Mouse (Mus musculus) forebrain, postnatal 0 days (tissue): ENCODE data around the gene Hist1h3a. TPM values are rescaled to one million over a fixed set of nuclear protein-coding genes. Genes with fewer than 3 reads are reported as not detected.
"Not testable (repeated sequence)": the region's sequence is repeated elsewhere in the genome, so short reads cannot be mapped to it uniquely, and the experiment has no call there.

ENCODE experiments used
- ATAC-seq: fragments of 200-750 bp; cut with Nextera tagmentation; 2 replicates; pipeline ENCODE4 v1.8.0; 2017; ENCODE audit warnings: mild to moderate bottlenecking, moderate library complexity
- DNase-seq: peaks from one replicate; pipeline ENCODE4 v3.0.0-alpha.2; 2015
- H3K27ac ChIP-seq: fragments of 300-500 bp; sonication (generic); 2 replicates; pipeline ENCODE4 v1.5.1; 2014; ENCODE audit warnings: low read depth, mild to moderate bottlenecking, antibody characterized with exemption, low read length, moderate library complexity, mixed read lengths
- H3K27me3 ChIP-seq: fragments of 300-500 bp; sonication (generic); 2 replicates; pipeline ENCODE4 v1.6.1; 2014; ENCODE audit warnings: mild to moderate bottlenecking, low read length, mixed read lengths; ENCODE audit not compliant: insufficient read depth
- H3K36me3 ChIP-seq: fragments of 300-500 bp; sonication (generic); 2 replicates; pipeline ENCODE4 v1.6.1; 2014; ENCODE audit warnings: mild to moderate bottlenecking, moderate library complexity; ENCODE audit not compliant: insufficient read depth
- H3K4me1 ChIP-seq: fragments of 300-500 bp; sonication (generic); 2 replicates; pipeline ENCODE4 v1.6.1; 2014; ENCODE audit warnings: antibody characterized with exemption; ENCODE audit not compliant: insufficient read depth
- H3K4me2 ChIP-seq: fragments of 300-500 bp; sonication (generic); 2 replicates; pipeline ENCODE4 v1.6.1; 2014; ENCODE audit warnings: low read depth, mild to moderate bottlenecking, moderate library complexity
- H3K4me3 ChIP-seq: fragments of 300-500 bp; sonication (generic); 2 replicates; pipeline ENCODE4 v1.5.1; 2014; ENCODE audit warnings: low read depth, low read length, mixed read lengths
- H3K9ac ChIP-seq: fragments of 300-500 bp; sonication (generic); 2 replicates; pipeline ENCODE4 v1.6.1; 2014; ENCODE audit warnings: mild to moderate bottlenecking
- H3K9me3 ChIP-seq: fragments of 300-500 bp; sonication (generic); 2 replicates; pipeline ENCODE4 v1.6.1; 2016; ENCODE audit warnings: low read length
- CTCF ChIP-seq: sonication (generic); IDR thresholded peaks from 2 replicates; pipeline ENCODE4 v1.5.1; 2016; ENCODE audit warnings: antibody characterized with exemption, control low read depth, low read depth
- WGBS: fragments of 180-500 bp; shearing (Covaris S2); extraction: QIAGEN DNeasy Blood & Tissue Kit; methylation state at CpG from one replicate; pipeline ENCODE4 v1.1.7; 2014; 5-methylcytosine and 5-hydroxymethylcytosine counted together
- polyA plus RNA-seq: library from polyadenylated mRNA; unstranded; fragments of >200 nt; fragmentation: Nextera tagmentation; extraction: Ambion mirVana; gene quantifications from 2 replicates; pipeline ENCODE4 v1.2.1, GENCODE M21; 2015
- total RNA-seq: library from RNA; depleted of rRNA; stranded (reverse); fragments of >200 nt; gene quantifications from 2 replicates; pipeline ENCODE4 v1.2.3, GENCODE M21; 2014

The Hist1h3a gene
- total and polyA plus RNA-seq, 2 experiments from 2014 or later: 1.2 to 483 TPM

DNA sequence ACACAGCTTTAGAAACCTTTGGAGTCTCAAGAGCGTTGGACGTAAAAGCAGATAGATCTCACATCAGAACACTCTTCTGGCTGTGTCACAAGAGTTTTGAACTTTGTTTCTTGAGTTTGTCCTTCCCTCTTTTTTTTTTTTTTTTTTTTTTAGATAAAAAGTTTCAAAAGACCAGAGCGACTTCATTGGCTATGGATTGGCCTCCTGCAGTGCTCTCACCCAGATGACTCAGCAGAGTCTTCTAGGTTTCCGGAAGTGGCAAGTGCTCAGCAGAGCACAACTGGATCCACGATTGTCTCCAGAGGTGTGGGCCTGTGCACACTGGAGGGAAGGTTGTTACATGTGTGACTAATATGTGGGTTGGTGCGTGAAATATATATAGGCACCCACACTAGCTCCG, 16.2 kb upstream of the Hist1h3a start:
- WGBS: 96% methylated on average over 7 of the region's 7 CpGs

DNA sequence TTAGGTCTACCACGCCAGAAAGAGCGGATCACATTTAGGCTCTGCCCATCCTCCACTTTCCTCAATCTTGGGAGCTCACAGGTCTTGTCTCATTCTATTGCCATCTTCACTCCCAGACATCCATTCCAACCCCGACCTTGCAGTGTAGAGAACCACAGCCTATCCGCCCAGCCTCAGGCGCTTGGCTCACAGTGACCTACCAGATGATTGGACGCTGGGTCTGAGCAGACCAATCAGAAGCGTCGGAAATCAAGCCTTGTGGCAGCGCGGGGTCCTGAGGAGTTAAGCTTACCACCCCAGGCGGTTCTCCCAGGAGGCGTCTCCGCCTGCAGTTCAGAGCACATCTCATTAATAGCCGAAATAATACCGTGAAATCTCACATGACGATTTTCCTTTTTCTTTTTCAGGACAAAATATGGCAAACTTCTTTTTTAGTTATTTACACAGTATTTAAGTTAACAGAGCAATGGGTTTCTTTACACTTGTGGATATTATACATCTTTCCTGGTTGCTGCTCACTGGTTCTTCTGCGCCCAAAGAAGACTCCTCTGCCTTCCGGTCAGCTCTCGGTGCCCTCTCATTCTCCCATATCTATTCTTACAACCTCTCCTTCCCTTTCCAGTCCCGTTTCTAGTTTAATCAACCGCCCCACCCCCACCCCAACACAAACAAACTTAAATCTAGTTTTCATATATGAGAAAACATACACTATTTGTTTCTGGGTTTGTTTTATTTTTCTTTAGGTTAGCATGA, 10.6 kb upstream of the Hist1h3a start:
- Histone ChIP-seq H3K36me3 (no peaks in the 10 kb centered on the region), H3K27ac (no peak overlapping the region), H3K4me2 (peak overlapping the region; percentile 23), H3K4me3 (no peak overlapping the region), H3K9ac (no peak overlapping the region), H3K9me3 (no peaks in the 10 kb centered on the region), H3K27me3 (no peaks in the 10 kb centered on the region), H3K4me1 (no peaks in the 10 kb centered on the region)
- ATAC-seq (peak; percentile 93), DNase-seq (peak; percentile 46)
- no peak for TF ChIP-seq CTCF
- 28% methylated on average over 21 of the region's 21 CpGs for WGBS

More for the DNA sequence above, 16.2 kb upstream of the Hist1h3a start:
- no peaks in the 10 kb centered on the region for H3K9me3 ChIP-seq
- ATAC-seq (no peak), DNase-seq (no peak)
- no peak overlapping the region for H3K27ac ChIP-seq
- no peak overlapping the region for H3K4me3 ChIP-seq
- H3K4me2 ChIP-seq: no peak overlapping the region
- TF ChIP-seq CTCF: no peak
- H3K4me1 ChIP-seq: no peaks in the 10 kb centered on the region
- no peaks in the 10 kb centered on the region for H3K27me3 ChIP-seq
- no peak overlapping the region for H3K9ac ChIP-seq
- H3K36me3 ChIP-seq: no peaks in the 10 kb centered on the region

DNA sequence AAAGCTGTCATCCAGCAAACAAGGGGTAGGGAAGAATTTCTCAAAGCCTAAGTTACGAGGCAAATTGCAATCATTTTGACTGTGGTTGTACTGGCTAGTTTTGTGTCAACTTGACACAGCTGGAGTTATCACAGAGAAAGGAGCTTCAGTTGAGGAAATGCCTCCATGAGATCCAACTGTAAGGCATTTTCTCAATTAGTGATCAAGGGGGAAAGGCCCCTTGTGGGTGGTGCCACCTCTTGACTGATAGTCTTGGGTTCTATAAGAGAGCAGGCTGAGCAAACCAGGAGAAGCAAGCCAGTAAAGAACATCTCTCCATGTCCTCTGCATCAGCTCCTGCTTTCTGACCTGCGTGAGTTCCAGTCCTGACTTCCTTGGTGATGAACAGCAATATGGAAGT, 7.4 kb upstream of the Hist1h3a start, which contains the start of gene Trim38:
Gene Trim38, plus strand, starts transcription at position 301 of the 400 bp plus-strand sequence.
- not testable (repeated sequence) for H3K4me2 ChIP-seq, H3K27me3 ChIP-seq, H3K9ac ChIP-seq, H3K4me3 ChIP-seq, ATAC-seq, DNase-seq, H3K27ac ChIP-seq, H3K4me1 ChIP-seq, H3K36me3 ChIP-seq, H3K9me3 ChIP-seq
- 94% methylated on average over 2 of the region's 2 CpGs for WGBS

DNA sequence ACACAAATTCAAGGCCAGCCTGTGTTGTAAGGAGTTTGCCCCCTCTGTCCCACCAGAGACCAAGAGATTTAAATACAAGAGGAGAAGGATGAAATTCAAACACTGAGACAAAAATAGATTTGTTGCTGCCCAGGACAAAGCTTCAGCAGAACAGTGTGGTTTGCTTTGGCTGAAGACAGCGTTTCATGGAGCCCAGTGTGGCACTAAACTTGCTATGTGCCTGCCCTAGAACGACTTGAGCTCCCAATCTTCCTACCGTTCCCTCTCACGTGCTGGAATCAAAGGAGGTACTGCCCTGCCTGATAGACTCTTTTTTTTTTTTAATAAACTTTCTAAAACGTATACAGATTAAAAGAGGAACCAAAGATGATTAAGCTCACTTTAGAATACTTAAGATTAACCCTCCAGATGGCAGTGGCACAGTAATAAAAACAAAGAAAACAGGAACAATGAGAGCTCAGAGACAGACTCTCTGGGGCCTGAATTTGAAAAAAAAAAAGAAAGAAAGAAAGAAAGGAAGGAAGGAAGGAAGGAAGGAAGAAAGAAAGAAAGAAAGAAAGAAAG, 6.7 kb upstream of the Hist1h3a start:
- no peak overlapping the region for H3K9ac ChIP-seq
- H3K4me1 ChIP-seq: peaks cover 7% of the 10 kb centered on the region; the same call in 1 of the 2 replicates
- H3K27me3 ChIP-seq: no peaks in the 10 kb centered on the region
- ATAC-seq: no peak
- H3K4me2 ChIP-seq: no peak overlapping the region
- no peak for TF ChIP-seq CTCF
- H3K36me3 ChIP-seq: no peaks in the 10 kb centered on the region
- H3K27ac ChIP-seq: no peak overlapping the region
- H3K9me3 ChIP-seq: no peaks in the 10 kb centered on the region
- 31% methylated on average over 5 of the region's 5 CpGs for WGBS
- DNase-seq: no peak
- no peak overlapping the region for H3K4me3 ChIP-seq

DNA sequence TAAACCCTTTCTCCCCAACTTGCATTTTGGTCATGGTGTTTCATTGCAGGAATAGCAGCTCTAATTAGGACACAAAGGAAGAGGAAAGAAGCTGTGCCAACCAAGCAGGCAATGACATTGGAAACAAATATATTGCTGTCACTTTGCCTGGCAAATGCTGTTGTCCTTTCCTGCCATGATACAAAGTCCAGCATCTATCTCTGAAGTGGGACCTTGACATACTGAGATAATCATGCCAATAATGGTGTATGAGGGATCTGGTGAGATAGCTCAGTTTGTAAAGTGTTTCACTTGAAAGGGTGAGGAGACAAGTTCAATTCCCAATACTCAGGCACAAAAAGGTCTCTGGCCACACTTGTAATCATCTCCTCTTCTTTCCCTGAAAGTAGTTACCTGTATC, 4.6 kb upstream of the Hist1h3a start:
- no peak for ATAC-seq
- no peak for TF ChIP-seq CTCF
- H3K27me3 ChIP-seq: no peaks in the 10 kb centered on the region
- peaks cover 11% of the 10 kb centered on the region; the same call in 1 of the 2 replicates for H3K4me1 ChIP-seq
- H3K9me3 ChIP-seq: no peaks in the 10 kb centered on the region
- DNase-seq: no peak
- no peak overlapping the region for H3K27ac ChIP-seq
- H3K36me3 ChIP-seq: no peaks in the 10 kb centered on the region
- H3K9ac ChIP-seq: no peak overlapping the region
- no peak overlapping the region for H3K4me2 ChIP-seq
- no peak overlapping the region for H3K4me3 ChIP-seq

DNA sequence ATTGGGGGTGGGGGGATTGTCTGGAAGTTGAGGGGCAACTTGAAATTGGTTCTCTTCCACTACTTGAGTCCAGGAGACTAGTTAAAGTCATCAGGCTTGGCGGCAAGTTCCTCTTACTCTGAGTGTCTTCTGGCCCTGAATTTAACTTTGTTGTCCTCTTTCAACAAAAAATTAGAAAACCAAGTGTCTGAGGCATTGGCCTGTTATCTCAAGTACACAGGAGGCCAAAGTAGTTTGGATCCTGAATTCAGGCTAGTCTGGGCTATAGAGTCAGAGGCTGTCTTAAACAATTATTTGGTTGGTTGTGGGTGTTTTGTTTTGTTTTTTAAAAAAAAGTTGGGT, 3.0 kb upstream of the Hist1h3a start:
- DNase-seq (no peak), ATAC-seq (no peak)
- WGBS: 64% methylated on average over 1 of the region's 1 CpGs
- Histone ChIP-seq H3K4me3 (no peak overlapping the region), H3K36me3 (no peaks in the 10 kb centered on the region), H3K27ac (no peak overlapping the region), H3K27me3 (no peaks in the 10 kb centered on the region), H3K4me2 (no peak overlapping the region), H3K9me3 (no peaks in the 10 kb centered on the region), H3K4me1 (peaks cover 15% of the 10 kb centered on the region), H3K9ac (no peak overlapping the region)
- no peak for TF ChIP-seq CTCF

DNA sequence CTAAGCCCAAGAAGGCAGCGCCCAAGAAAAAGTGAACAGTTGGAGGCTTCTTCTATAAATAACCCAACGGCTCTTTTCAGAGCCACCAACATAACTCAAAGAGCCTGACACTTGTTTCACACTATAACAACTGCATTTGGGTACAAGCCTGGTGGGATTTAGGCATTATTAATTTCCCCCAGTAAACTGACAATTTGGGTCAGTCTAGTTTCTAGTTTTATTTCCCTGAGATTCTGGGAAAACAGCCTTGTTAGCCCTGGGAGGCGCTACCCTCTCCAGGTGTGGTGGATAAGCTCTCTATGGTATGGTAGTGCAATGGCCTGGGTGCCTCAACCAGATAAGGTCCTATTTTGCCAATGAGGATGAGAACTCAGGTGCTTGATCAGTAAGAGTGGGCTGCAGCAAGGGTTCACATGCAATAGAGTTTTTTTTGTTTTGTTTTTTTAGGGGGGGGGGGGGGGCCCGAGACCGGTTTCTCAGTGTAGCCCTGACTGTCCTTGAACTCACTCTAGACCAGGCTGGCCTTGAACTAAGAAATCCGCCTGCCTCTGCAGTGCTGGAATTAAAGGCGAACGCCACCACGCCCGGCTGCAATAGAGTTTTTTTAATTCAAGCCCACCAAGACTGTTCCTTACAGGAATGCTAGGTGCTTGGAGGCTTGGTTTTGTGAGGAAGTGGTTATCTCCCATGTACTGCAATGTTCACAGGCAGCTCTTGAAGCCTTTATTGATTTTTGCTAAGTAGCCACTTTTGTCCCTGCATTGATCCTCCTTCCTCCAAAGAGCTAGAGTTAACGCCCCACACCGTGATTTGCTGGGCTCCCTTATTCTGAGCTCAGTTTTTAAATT, 2.4 kb upstream of the Hist1h3a start:
- Histone ChIP-seq H3K4me1 (peaks cover 17% of the 10 kb centered on the region), H3K27ac (peak overlapping the region; percentile 91; the same call in 1 of the 2 replicates), H3K4me2 (peak overlapping the region; percentile 77), H3K36me3 (no peaks in the 10 kb centered on the region), H3K9ac (peak overlapping the region; percentile 66), H3K4me3 (peak overlapping the region; percentile 52), H3K27me3 (no peaks in the 10 kb centered on the region), H3K9me3 (no peaks in the 10 kb centered on the region)
- DNase-seq (no peak), ATAC-seq (no peak)
- WGBS: 32% methylated on average over 12 of the region's 12 CpGs
- no peak for TF ChIP-seq CTCF
